ENCODE assay signal across 9 mouse cellular contexts in genomic region chr1:73962049-73962448, GRCm38 (mm10).
A peak's percentile ranks its signal among the peaks of the same experiment; 100 is the strongest.
DNase-seq lines count a peak whose midpoint lies in the region; ATAC-seq and TF ChIP-seq lines count a peak whose summit lies in the region.
"Had no signal": no experiment of that assay in that cellular context is flagged by ENCODE, and none has a peak within 500 bp of the region (broad histone marks: within the 10 kb centered on the region; RNA-seq: fewer than 3 reads in every experiment).

No protein-coding gene starts in this region.

- H3K4me1 ChIP-seq in kidney, adult 2 months (ENCODE audit: control insufficient read depth, insufficient read depth, low read length), result peaks cover 37% of the 10 kb centered on the region
- peaks cover 93% of the 10 kb centered on the region for H3K4me1 ChIP-seq in heart, embryonic 16.5 days (ENCODE audit: control insufficient read depth, insufficient read depth, low read length)
- H3K4me1 ChIP-seq in midbrain, embryonic 16.5 days (ENCODE audit: control insufficient read depth, insufficient read depth, low read length), result peaks cover 5% of the 10 kb centered on the region; the same call in 1 of the 2 replicates

- 65% methylated on average over 5 of the region's 5 CpGs for WGBS in kidney, adult 2 months
- WGBS in heart, embryonic 16.5 days, result 44% methylated on average over 5 of the region's 5 CpGs
- WGBS in midbrain, embryonic 16.5 days, result 88% methylated on average over 5 of the region's 5 CpGs

- peak overlapping the region; percentile 80; the same call in 1 of the 2 replicates for H3K27ac ChIP-seq in kidney, adult 2 months (ENCODE audit: insufficient read depth, low read depth, low read length)
- H3K27ac ChIP-seq in heart, embryonic 16.5 days (ENCODE audit: low read length), result peak overlapping the region; percentile 100
- no peak overlapping the region for H3K27ac ChIP-seq in midbrain, embryonic 16.5 days (ENCODE audit: low read length)

- DNase-seq in kidney, adult 2 months, result peak; percentile 64
- no peak for DNase-seq in kidney, adult 8-10 months
- DNase-seq in gastrocnemius, adult 8-10 months (ENCODE audit: low spot score in 2 of 2), result peak; percentile 74 to 84
- DNase-seq in adipocyte (ENCODE audit: low spot score), result no peak
- no peak for DNase-seq in embryo, embryonic 10 days (ENCODE audit: low spot score)

- H3K36me3 ChIP-seq in kidney, adult 2 months (ENCODE audit: control insufficient read depth, insufficient read depth, low read length), result peaks cover 3% of the 10 kb centered on the region
- H3K36me3 ChIP-seq in heart, embryonic 16.5 days (ENCODE audit: control insufficient read depth, insufficient read depth), result 0 out of 2 replicates have a peak, but pooled peaks cover 9% of the 10 kb centered on the region
- H3K36me3 ChIP-seq in midbrain, embryonic 16.5 days (ENCODE audit: control insufficient read depth, insufficient read depth, low read length), result no peaks in the 10 kb centered on the region

- no peaks in the 10 kb centered on the region for H3K9me3 ChIP-seq in heart, embryonic 16.5 days (replicated peaks; ENCODE audit: control insufficient read depth, low read length)
- H3K9me3 ChIP-seq in midbrain, embryonic 16.5 days (replicated peaks; ENCODE audit: control insufficient read depth, low read length, poor library complexity, severe bottlenecking), result no peaks in the 10 kb centered on the region
- H3K9me3 ChIP-seq: megakaryocyte, embryonic 14.5 days had no signal

- H3K4me2 ChIP-seq in heart, embryonic 16.5 days (ENCODE audit: low read depth, low read length), result peak overlapping the region; percentile 74
- peak overlapping the region; percentile 35 for H3K4me2 ChIP-seq in midbrain, embryonic 16.5 days (ENCODE audit: low read length)

- ATAC-seq in heart, embryonic 16.5 days (replicated peaks; ENCODE audit: extremely low read depth, insufficient read depth, low FRiP score), result no peak
- no peak for ATAC-seq in midbrain, embryonic 16.5 days
- no peak for ATAC-seq in frontal cortex, adult (ENCODE audit: low TSS enrichment)

- H3K9ac ChIP-seq in heart, embryonic 16.5 days (ENCODE audit: low read length), result peak overlapping the region; percentile 93
- no peak overlapping the region for H3K9ac ChIP-seq in midbrain, embryonic 16.5 days (ENCODE audit: low read depth, low read length)

- no peak for TF ChIP-seq CTCF in kidney, adult 2 months (conservative IDR thresholded peaks at IDR 0.05; ENCODE audit: insufficient read depth, insufficient read length, low read depth, low read length)

- H3K27me3 ChIP-seq in kidney, adult 2 months (replicated peaks; ENCODE audit: control insufficient read depth, insufficient read depth, low read length), result no peaks in the 10 kb centered on the region
- no peaks in the 10 kb centered on the region for H3K27me3 ChIP-seq in heart, embryonic 16.5 days (ENCODE audit: control insufficient read depth, insufficient read depth, low read length)
- no peaks in the 10 kb centered on the region; the same call in 1 of the 2 replicates for H3K27me3 ChIP-seq in midbrain, embryonic 16.5 days (ENCODE audit: control insufficient read depth, insufficient read depth, low read depth, low read length)

- TF ChIP-seq POLR2A in kidney, adult 2 months (IDR thresholded peaks at IDR 0.05; ENCODE audit: low read depth, low read length), result no peak

- no peak overlapping the region for H3K4me3 ChIP-seq in kidney, adult 2 months (ENCODE audit: insufficient read depth, low read depth, low read length)
- H3K4me3 ChIP-seq in heart, embryonic 16.5 days (ENCODE audit: low read length), result peak overlapping the region; percentile 72
- H3K4me3 ChIP-seq in midbrain, embryonic 16.5 days (ENCODE audit: low read depth, low read length), result no peak overlapping the region

Comparison
In these comparisons a context has a peak if more than half of its experiments do, and no peak if none do; other contexts are left out.
1. DNase-seq: peak in kidney, adult 2 months (single experiment) and gastrocnemius, adult 8-10 months (2 of 2); none in kidney, adult 8-10 months (0 of 2), adipocyte (single experiment) and embryo, embryonic 10 days (single experiment).